Mouse (Mus musculus): Measurements from ENCODE around the gene Ifna7. TPM values are rescaled to one million over a fixed set of nuclear protein-coding genes. Genes with fewer than 3 reads are reported as not detected.
"Not testable (repeated sequence)": the region's sequence is repeated elsewhere in the genome, so short reads cannot be mapped to it uniquely, and the experiment has no call there.

Ifna7 gene
- total RNA-seq (2021): not detected in 2 replicates
- long read RNA-seq, experiment 1: 0 reads
- long read RNA-seq, experiment 2: 0 reads

DNA sequence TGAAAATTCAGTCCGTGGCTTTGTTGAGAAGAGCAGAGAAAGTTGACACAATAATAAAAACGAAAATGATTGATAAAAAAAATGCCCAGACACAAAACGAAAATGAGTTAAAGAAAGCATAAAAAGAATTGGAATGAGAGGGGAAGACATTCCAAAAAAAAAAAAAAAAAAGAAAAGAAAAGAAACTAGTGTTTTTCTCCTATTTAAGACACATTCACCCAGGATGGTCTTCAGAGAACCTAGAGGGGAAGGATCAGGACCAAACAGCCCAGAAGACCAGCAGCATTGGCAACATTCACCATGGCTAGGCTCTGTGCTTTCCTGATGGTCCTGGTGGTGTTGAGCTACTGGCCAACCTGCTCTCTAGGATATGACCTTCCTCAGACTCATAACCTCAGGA, at the start of gene Ifna7:
TSS of gene Ifna7 (plus strand) at position 301 of the 400 bp plus-strand sequence.
- DNase-seq: no peak

GRCm38 (mm10) chr4:88773534-88773933, 42.5 kb upstream of the Ifna7 start, which contains the start of gene Gm13290:
Gene Gm13290, plus strand, starts transcription at chr4:88773834.
- not testable (repeated sequence) for DNase-seq

DNA sequence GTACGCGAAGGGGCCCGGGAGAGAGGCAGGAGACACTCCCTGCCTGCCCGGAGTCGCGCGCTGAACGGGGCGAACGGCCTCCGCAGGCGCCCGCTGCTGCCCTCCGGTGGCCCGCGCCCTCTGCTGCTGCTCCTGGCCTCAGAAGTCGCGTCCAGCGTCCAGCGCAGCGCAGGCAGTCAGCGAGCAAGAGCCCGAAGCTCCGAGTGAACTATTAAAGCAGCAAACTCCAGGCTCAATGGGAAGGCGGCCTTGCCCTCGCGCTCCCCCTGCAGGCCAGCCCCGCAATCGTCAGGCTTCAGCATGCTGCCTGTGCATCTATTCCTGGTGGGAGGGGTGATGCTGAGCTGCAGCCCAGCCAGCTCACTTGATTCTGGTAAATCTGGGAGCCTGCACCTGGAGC, 39.4 kb upstream of the Ifna7 start, which contains the start of gene Gm13289:
TSS of gene Gm13289 (plus strand) at position 301 of the 400 bp plus-strand sequence.
- not testable (repeated sequence) for DNase-seq

- DNase-seq: not testable (repeated sequence)
These were observed 36.5 kb upstream of the Ifna7 start, which contains the start of gene Gm13272 for GRCm38 (mm10) chr4:88779550-88779949. Gene Gm13272, plus strand, starts transcription at chr4:88779850.

GRCm38 (mm10) chr4:88780320-88780719, 35.7 kb upstream of the Ifna7 start:
- DNase-seq: not testable (repeated sequence)

DNA sequence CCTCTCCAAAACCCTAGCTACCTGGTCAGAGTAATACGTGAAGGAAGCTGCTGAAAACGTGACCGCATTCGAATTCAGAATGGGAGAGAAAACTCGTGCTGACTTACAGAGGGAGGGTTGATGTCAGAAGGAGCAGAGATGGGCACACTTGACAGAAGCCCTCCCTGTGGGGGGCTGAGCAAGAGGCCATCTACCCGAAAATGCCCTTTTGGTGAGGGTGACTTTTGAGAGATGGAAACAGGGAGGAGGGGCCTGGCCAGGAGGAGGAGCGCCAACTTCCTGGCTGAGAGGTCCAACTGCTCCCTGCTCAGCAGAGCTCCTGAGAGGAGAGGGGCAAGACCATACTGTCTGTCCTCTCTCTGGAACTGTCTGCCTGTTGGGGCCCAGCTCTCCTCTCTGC, 34.2 kb upstream of the Ifna7 start, which contains the start of gene Ifnz:
TSS of gene Ifnz (plus strand) at position 301 of the 400 bp plus-strand sequence.
- not testable (repeated sequence) for DNase-seq

DNA sequence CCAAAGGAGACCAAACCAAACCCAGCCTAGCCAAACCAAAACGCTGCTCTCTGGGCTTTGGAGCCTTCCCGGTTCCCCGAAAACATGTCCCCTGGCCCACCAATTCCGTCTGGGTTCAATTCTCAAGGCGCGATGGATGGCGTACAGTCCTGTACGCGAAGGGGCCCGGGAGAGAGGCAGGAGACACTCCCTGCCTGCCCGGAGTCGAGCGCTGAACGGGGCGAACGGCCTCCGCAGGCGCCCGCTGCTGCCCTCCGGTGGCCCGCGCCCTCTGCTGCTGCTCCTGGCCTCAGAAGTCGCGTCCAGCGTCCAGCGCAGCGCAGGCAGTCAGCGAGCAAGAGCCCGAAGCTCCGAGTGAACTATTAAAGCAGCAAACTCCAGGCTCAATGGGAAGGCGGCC, 33.7 kb upstream of the Ifna7 start:
- DNase-seq: peak; percentile 32

DNA sequence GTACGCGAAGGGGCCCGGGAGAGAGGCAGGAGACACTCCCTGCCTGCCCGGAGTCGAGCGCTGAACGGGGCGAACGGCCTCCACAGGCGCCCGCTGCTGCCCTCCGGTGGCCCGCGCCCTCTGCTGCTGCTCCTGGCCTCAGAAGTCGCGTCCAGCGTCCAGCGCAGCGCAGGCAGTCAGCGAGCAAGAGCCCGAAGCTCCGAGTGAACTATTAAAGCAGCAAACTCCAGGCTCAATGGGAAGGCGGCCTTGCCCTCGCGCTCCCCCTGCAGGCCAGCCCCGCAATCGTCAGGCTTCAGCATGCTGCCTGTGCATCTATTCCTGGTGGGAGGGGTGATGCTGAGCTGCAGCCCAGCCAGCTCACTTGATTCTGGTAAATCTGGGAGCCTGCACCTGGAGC, 30.6 kb upstream of the Ifna7 start, which contains the start of gene Gm13276:
TSS of gene Gm13276 (plus strand) at position 301 of the 400 bp plus-strand sequence.
- DNase-seq: not testable (repeated sequence)

DNA sequence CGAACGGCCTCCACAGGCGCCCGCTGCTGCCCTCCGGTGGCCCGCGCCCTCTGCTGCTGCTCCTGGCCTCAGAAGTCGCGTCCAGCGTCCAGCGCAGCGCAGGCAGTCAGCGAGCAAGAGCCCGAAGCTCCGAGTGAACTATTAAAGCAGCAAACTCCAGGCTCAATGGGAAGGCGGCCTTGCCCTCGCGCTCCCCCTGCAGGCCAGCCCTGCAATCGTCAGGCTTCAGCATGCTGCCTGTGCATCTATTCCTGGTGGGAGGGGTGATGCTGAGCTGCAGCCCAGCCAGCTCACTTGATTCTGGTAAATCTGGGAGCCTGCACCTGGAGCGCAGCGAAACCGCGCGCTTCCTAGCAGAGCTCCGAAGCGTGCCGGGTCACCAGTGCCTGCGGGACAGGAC, 27.6 kb upstream of the Ifna7 start, which contains the start of gene Gm13277:
TSS of gene Gm13277 (plus strand) at position 231 of the 400 bp plus-strand sequence.
- DNase-seq: peak; percentile 78

DNA sequence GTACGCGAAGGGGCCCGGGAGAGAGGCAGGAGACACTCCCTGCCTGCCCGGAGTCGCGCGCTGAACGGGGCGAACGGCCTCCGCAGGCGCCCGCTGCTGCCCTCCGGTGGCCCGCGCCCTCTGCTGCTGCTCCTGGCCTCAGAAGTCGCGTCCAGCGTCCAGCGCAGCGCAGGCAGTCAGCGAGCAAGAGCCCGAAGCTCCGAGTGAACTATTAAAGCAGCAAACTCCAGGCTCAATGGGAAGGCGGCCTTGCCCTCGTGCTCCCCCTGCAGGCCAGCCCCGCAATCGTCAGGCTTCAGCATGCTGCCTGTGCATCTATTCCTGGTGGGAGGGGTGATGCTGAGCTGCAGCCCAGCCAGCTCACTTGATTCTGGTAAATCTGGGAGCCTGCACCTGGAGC, 24.8 kb upstream of the Ifna7 start, which contains the start of gene Gm13278:
TSS of gene Gm13278 (plus strand) at position 301 of the 400 bp plus-strand sequence.
- not testable (repeated sequence) for DNase-seq

DNA sequence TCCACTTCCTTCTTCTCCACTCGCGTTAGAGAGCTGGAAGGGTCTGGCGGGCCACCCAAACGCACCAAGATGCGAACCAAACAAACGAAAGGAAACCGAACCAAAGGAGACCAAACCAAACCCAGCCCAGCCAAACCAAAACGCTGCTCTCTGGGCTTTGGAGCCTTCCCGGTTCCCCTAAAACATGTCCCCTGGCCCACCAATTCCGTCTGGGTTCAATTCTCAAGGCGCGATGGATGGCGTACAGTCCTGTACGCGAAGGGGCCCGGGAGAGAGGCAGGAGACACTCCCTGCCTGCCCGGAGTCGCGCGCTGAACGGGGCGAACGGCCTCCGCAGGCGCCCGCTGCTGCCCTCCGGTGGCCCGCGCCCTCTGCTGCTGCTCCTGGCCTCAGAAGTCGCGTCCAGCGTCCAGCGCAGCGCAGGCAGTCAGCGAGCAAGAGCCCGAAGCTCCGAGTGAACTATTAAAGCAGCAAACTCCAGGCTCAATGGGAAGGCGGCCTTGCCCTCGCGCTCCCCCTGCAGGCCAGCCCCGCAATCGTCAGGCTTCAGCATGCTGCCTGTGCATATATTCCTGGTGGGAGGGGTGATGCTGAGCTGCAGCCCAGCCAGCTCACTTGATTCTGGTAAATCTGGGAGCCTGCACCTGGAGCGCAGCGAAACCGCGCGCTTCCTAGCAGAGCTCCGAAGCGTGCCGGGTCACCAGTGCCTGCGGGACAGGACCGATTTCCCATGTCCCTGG, 21.9 kb upstream of the Ifna7 start, which contains the start of gene Gm13275:
TSS of gene Gm13275 (plus strand) at position 552 of the 740 bp plus-strand sequence.
- peak; percentile 52 for DNase-seq

GRCm38 (mm10) chr4:88797097-88797496, 18.9 kb upstream of the Ifna7 start, which contains the start of gene Gm13279:
Gene Gm13279, plus strand, starts transcription at chr4:88797397.
- DNase-seq: not testable (repeated sequence)

GRCm38 (mm10) chr4:88799365-88799764, 16.7 kb upstream of the Ifna7 start, which contains the start of gene Gm13285:
Gene Gm13285, plus strand, starts transcription at chr4:88799665.
- not testable (repeated sequence) for DNase-seq

DNA sequence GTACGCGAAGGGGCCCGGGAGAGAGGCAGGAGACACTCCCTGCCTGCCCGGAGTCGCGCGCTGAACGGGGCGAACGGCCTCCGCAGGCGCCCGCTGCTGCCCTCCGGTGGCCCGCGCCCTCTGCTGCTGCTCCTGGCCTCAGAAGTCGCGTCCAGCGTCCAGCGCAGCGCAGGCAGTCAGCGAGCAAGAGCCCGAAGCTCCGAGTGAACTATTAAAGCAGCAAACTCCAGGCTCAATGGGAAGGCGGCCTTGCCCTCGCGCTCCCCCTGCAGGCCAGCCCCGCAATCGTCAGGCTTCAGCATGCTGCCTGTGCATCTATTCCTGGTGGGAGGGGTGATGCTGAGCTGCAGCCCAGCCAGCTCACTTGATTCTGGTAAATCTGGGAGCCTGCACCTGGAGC, 13.1 kb upstream of the Ifna7 start, which contains the start of gene Gm13287:
TSS of gene Gm13287 (plus strand) at position 301 of the 400 bp plus-strand sequence.
- DNase-seq: not testable (repeated sequence)

GRCm38 (mm10) chr4:88805231-88805630, 10.8 kb upstream of the Ifna7 start, which contains the start of gene Gm13288:
Gene Gm13288, plus strand, starts transcription at chr4:88805531.
- not testable (repeated sequence) for DNase-seq

DNA sequence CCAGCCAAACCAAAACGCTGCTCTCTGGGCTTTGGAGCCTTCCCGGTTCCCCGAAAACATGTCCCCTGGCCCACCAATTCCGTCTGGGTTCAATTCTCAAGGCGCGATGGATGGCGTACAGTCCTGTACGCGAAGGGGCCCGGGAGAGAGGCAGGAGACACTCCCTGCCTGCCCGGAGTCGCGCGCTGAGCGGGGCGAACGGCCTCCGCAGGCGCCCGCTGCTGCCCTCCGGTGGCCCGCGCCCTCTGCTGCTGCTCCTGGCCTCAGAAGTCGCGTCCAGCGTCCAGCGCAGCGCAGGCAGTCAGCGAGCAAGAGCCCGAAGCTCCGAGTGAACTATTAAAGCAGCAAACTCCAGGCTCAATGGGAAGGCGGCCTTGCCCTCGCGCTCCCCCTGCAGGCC, 10.3 kb upstream of the Ifna7 start:
- DNase-seq: peak; percentile 45

DNA sequence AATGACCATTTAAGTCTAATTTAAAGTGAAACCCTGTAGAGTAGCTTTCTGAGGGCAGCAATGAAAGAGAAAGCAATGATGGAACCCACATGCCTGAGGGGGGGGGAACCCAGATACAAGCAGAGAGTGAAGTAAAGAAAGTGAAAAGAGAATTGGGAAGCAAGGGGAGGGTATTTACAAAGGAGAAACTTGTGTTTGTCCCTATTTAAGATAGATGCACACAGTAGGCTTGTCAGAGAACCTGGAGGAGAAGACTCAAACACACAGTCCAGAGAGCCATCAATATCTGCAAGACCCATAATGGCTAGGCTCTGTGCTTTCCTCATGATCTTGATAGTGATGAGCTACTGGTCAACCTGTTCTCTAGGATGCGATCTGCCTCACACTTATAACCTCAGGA, 3.6 kb downstream of the Ifna7 start, which contains the start of gene Ifna11:
TSS of gene Ifna11 (plus strand) at position 301 of the 400 bp plus-strand sequence.
- no peak for DNase-seq

- DNase-seq: peak; percentile 14
These were observed 7.0 kb downstream of the Ifna7 start for GRCm38 (mm10) chr4:88822995-88823394.

- not testable (repeated sequence) for DNase-seq
These were observed 11.1 kb downstream of the Ifna7 start, which contains the start of gene Ifna6 for GRCm38 (mm10) chr4:88827116-88827515. Gene Ifna6, plus strand, starts transcription at chr4:88827416.

DNA sequence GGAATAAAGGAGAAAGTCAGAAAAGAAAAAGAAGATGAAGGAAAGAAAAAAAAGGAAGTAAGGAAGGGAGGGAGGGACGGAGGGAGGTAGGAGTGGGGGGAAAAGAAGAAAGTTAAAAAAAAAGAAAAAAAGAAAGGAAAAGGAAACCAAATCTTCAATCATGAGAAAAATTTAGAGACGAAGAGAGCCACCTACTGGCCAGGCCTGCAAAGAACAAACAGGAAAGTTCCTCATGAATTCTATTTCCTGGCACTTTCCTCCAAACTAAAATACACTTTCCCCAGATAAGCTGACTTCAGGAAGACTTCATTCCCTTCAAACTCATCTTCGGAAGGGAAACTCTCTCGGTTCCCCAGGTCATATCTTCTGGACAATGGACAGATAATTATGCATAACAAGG, 14.5 kb downstream of the Ifna7 start:
- peak; percentile 26 for DNase-seq

GRCm38 (mm10) chr4:88835225-88835624, 19.2 kb downstream of the Ifna7 start, which contains the start of gene Ifna5:
Gene Ifna5, plus strand, starts transcription at chr4:88835525.
- DNase-seq: not testable (repeated sequence)

GRCm38 (mm10) chr4:88838828-88839227, 22.8 kb downstream of the Ifna7 start:
- DNase-seq: peak; percentile 12

All from adrenal gland, postnatal 14 days (tissue).